Mouse (Mus musculus): ENCODE measurements around the gene Actn3. TPM values are rescaled to one million over a fixed set of nuclear protein-coding genes. Genes with fewer than 3 reads are reported as not detected.
A peak's percentile ranks its signal among the peaks of the same experiment; 100 is the strongest.
"Not testable (repeated sequence)": the region's sequence is repeated elsewhere in the genome, so short reads cannot be mapped to it uniquely, and the experiment has no call there.

The Actn3 gene
- polyA plus RNA-seq, 1 experiment: 0.32 TPM

- Histone ChIP-seq H3K27ac (ENCODE audit: insufficient read depth, low read length) (no peak overlapping the region), H3K27me3 (ENCODE audit: control insufficient read depth, insufficient read depth, low read length) (no peaks in the 10 kb centered on the region), H3K36me3 (ENCODE audit: control insufficient read depth, insufficient read depth, low read length) (no peaks in the 10 kb centered on the region), H3K4me1 (ENCODE audit: control insufficient read depth, insufficient read depth, insufficient read length) (no peaks in the 10 kb centered on the region), H3K4me3 (ENCODE audit: extremely low read depth, insufficient read depth, insufficient read length) (no peak overlapping the region)
- DNase-seq (ENCODE audit: low read depth in 1 of 2, low spot score in 2 of 2): no peak
- no peak for TF ChIP-seq POLR2A (IDR thresholded peaks at IDR 0.05; ENCODE audit: low read depth, low read length)
- no peak for TF ChIP-seq CTCF (IDR thresholded peaks at IDR 0.05; ENCODE audit: extremely low read depth, insufficient read depth, insufficient read length, insufficient replicate concordance)
- WGBS: 86% methylated on average over 1 of the region's 1 CpGs
Observed at GRCm38 (mm10) chr19:4817182-4817835, 60.4 kb downstream of the Actn3 start.

- TF ChIP-seq POLR2A (IDR thresholded peaks at IDR 0.05; ENCODE audit: low read depth, low read length) (no peak), CTCF (IDR thresholded peaks at IDR 0.05; ENCODE audit: extremely low read depth, insufficient read depth, insufficient read length, insufficient replicate concordance) (no peak)
- 92% methylated on average over 6 of the region's 6 CpGs for WGBS
- Histone ChIP-seq H3K4me3 (ENCODE audit: extremely low read depth, insufficient read depth, insufficient read length) (no peak overlapping the region), H3K27ac (ENCODE audit: insufficient read depth, low read length) (no peak overlapping the region), H3K36me3 (ENCODE audit: control insufficient read depth, insufficient read depth, low read length) (no peaks in the 10 kb centered on the region), H3K27me3 (ENCODE audit: control insufficient read depth, insufficient read depth, low read length) (no peaks in the 10 kb centered on the region), H3K4me1 (ENCODE audit: control insufficient read depth, insufficient read depth, insufficient read length) (peaks cover 8% of the 10 kb centered on the region)
- peak in 1 of 2 experiments; percentile 11 for DNase-seq (ENCODE audit: low read depth in 1 of 2, low spot score in 2 of 2)
Observed at GRCm38 (mm10) chr19:4813015-4813414, 64.7 kb downstream of the Actn3 start.

- DNase-seq (ENCODE audit: low read depth in 1 of 2, low spot score in 2 of 2); H3K27me3 ChIP-seq (ENCODE audit: control insufficient read depth, insufficient read depth, low read length); H3K4me1 ChIP-seq (ENCODE audit: control insufficient read depth, insufficient read depth, insufficient read length); H3K36me3 ChIP-seq (ENCODE audit: control insufficient read depth, insufficient read depth, low read length); H3K4me3 ChIP-seq (ENCODE audit: extremely low read depth, insufficient read depth, insufficient read length); H3K27ac ChIP-seq (ENCODE audit: insufficient read depth, low read length): not testable (repeated sequence)
- WGBS: 77% methylated on average over 8 of the region's 8 CpGs
Observed at GRCm38 (mm10) chr19:4812334-4812949, 65.3 kb downstream of the Actn3 start.

- DNase-seq (ENCODE audit: low read depth in 1 of 2, low spot score in 2 of 2): no peak
- 2% methylated on average over 12 of the region's 12 CpGs for WGBS
- no peaks in the 10 kb centered on the region for H3K27me3 ChIP-seq (ENCODE audit: control insufficient read depth, insufficient read depth, low read length)
Observed at GRCm38 (mm10) chr19:4811909-4812242, 65.8 kb downstream of the Actn3 start.

More at GRCm38 (mm10) chr19:4811909-4812242, 65.8 kb downstream of the Actn3 start:
- Histone ChIP-seq H3K36me3 (ENCODE audit: control insufficient read depth, insufficient read depth, low read length) (no peaks in the 10 kb centered on the region), H3K4me3 (ENCODE audit: extremely low read depth, insufficient read depth, insufficient read length) (peak overlapping the region; percentile 69), H3K4me1 (ENCODE audit: control insufficient read depth, insufficient read depth, insufficient read length) (peaks cover 8% of the 10 kb centered on the region), H3K27ac (ENCODE audit: insufficient read depth, low read length) (peak overlapping the region; percentile 83)
- TF ChIP-seq CTCF (IDR thresholded peaks at IDR 0.05; ENCODE audit: extremely low read depth, insufficient read depth, insufficient read length, insufficient replicate concordance) (no peak), POLR2A (IDR thresholded peaks at IDR 0.05; ENCODE audit: low read depth, low read length) (no peak)

Other genes starting within 250 kb of the Actn3 start
- gene Gm960, start 179.2 kb downstream of the Actn3 start, polyA plus RNA-seq (2012; rRNA removed): 0.42 TPM in 1 of 2 replicates, not detected in the other
- gene Sptbn2, start 166.7 kb downstream of the Actn3 start, polyA plus RNA-seq (2012; rRNA removed): 0.16 and 0.20 TPM in 2 replicates
- gene Rbm4b, start 121.4 kb downstream of the Actn3 start, polyA plus RNA-seq (2012; rRNA removed): 7.4 and 8.3 TPM in 2 replicates
- gene Rbm4, start 84.0 kb downstream of the Actn3 start, polyA plus RNA-seq (2012; rRNA removed): 34.6 and 40.5 TPM in 2 replicates
- gene Gm21992, start 66.3 kb downstream of the Actn3 start, polyA plus RNA-seq (2012; rRNA removed): 12.0 and 15.0 TPM in 2 replicates
- gene Rbm14, start 66.3 kb downstream of the Actn3 start, polyA plus RNA-seq (2012; rRNA removed): 50.0 and 69.3 TPM in 2 replicates
- gene Ccs, start 38.6 kb downstream of the Actn3 start, polyA plus RNA-seq (2012; rRNA removed): 19.3 and 20.8 TPM in 2 replicates
- 0.02 TPM in 2 replicates for gene Ccdc87, start 38.5 kb downstream of the Actn3 start, polyA plus RNA-seq (2012; rRNA removed)
- gene Ctsf, start 22.8 kb downstream of the Actn3 start, polyA plus RNA-seq (2012; rRNA removed): 31.3 and 35.0 TPM in 2 replicates
- gene Zdhhc24, start 759 bp upstream of the Actn3 start, polyA plus RNA-seq (2012; rRNA removed): 25.0 and 35.6 TPM in 2 replicates
- gene Bbs1, start 28.7 kb upstream of the Actn3 start, polyA plus RNA-seq (2012; rRNA removed): 1.3 and 2.6 TPM in 2 replicates
- gene Dpp3, start 50.4 kb upstream of the Actn3 start, polyA plus RNA-seq (2012; rRNA removed): 79.5 and 98.8 TPM in 2 replicates
- gene Peli3, start 65.2 kb upstream of the Actn3 start, polyA plus RNA-seq (2012; rRNA removed): 1.0 and 1.5 TPM in 2 replicates
- 14.1 and 14.5 TPM in 2 replicates for gene Mrpl11, start 84.2 kb upstream of the Actn3 start, polyA plus RNA-seq (2012; rRNA removed)
- gene Npas4, start 112.4 kb upstream of the Actn3 start, polyA plus RNA-seq (2012; rRNA removed): 0.72 and 1.1 TPM in 2 replicates
- 6.8 and 8.8 TPM in 2 replicates for gene Slc29a2, start 146.0 kb upstream of the Actn3 start, polyA plus RNA-seq (2012; rRNA removed)
- 9.7 and 12.0 TPM in 2 replicates for gene B4gat1, start 160.9 kb upstream of the Actn3 start, polyA plus RNA-seq (2012; rRNA removed)
- gene AC124502.3, start 161.0 kb upstream of the Actn3 start, polyA plus RNA-seq (2012; rRNA removed): 0.36 and 0.79 TPM in 2 replicates
- 35.8 and 44.7 TPM in 2 replicates for gene Brms1, start 163.4 kb upstream of the Actn3 start, polyA plus RNA-seq (2012; rRNA removed)
- 1.9 and 2.6 TPM in 2 replicates for gene Rin1, start 172.6 kb upstream of the Actn3 start, polyA plus RNA-seq (2012; rRNA removed)
- gene Cd248, start 190.2 kb upstream of the Actn3 start, polyA plus RNA-seq (2012; rRNA removed): 5.5 and 6.3 TPM in 2 replicates
- 0.69 and 1.4 TPM in 2 replicates for gene Tmem151a, start 207.6 kb upstream of the Actn3 start, polyA plus RNA-seq (2012; rRNA removed)
- gene Yif1a, start 210.6 kb upstream of the Actn3 start, polyA plus RNA-seq (2012; rRNA removed): 60.5 and 84.1 TPM in 2 replicates
- gene Cnih2, start 220.6 kb upstream of the Actn3 start, polyA plus RNA-seq (2012; rRNA removed): 0.94 and 1.4 TPM in 2 replicates
- gene Rab1b, start 229.2 kb upstream of the Actn3 start, polyA plus RNA-seq (2012; rRNA removed): 116 and 138 TPM in 2 replicates
- gene Klc2, start 240.7 kb upstream of the Actn3 start, polyA plus RNA-seq (2012; rRNA removed): 26.8 and 27.9 TPM in 2 replicates